Mouse (Mus musculus) natural killer cell, adult 2 months (primary cell): ENCODE data around the gene Hykk.
"Not testable (repeated sequence)": the region's sequence is repeated elsewhere in the genome, so short reads cannot be mapped to it uniquely, and the experiment has no call there.

ENCODE experiments used
- DNase-seq, 2 experiments: peaks; one replicate each; pipeline ENCODE4 v3.0.0; 2022; ENCODE audit warnings: low spot score in 2 of 2

Hykk gene

DNA sequence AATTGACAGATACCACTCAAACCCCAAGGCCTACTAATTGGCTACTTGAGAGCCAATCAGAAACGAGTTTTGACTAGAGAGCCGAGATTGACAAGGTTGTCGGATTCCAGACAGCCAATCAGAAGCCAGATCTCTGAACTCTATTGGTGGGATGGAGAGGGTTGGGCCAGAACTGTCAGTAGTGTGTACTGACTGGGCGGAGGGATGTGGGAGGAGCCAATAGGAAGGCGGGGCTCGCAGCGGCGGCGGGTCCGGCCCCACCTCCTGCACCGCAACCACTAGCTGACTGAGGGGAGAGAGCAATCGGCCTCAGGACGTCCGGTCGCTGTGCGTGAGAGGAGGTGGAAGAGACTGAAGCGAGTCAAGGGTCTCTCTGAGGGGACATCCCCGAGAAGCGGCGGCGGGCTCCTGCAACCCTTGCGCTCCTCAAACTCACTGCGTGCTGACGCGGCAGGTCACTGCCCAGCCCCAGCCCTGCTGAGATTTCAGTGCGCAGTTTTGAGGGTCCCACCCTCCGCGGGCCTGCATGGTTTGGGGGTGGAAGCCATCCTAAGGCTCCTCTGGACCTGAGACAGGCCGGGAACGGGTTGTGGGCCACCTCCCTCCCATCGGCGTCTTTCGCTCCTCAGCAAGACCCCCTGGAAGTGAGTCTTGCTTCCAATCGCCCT lies at the start of gene Hykk:
Hykk (plus strand) TSS at position 274 of the 668 bp plus-strand sequence.
- peak; percentile 85 to 90 for DNase-seq

GRCm38 (mm10) chr9:54878759-54879158 lies 38.3 kb upstream of the Hykk start:
- DNase-seq, result no peak

DNA sequence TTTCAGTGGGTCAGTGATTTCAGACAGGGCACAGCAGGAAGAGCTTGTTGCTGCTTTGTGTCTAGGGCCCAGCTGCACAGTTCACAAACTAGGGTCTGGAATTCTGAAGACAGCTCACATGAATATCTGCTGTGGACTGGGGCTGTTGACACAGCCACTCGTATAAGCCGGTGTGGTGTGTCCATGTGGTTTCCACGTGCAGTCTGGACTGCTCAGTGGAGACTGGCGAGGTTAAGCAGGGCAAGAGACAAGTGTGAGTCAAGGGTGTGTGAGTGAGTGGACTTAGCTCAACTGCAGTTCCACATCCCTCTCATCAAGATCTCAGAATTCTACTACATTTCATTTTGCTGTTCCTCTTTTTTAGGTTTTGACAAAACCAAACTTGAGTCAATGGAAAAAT lies 25.0 kb upstream of the Hykk start:
- DNase-seq, result no peak

DNA sequence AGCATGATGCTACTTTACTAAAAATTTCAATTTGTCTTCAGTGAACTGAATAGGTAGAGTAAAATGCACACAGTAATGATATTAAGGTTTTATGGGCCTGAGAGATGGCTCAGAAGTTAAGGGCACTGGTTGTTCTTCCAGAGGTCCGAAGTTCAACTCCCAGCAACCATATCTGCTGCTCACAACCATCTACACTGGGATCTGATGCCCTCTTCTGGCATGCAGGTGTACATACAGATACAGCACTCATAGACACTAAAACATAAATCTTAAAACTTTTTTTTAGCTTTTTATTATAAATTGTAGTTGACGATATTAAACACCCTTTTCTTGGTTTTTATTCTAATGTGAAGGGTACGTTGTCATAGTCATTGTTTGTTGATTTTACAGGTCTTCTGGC lies 20.0 kb upstream of the Hykk start:
- DNase-seq, result no peak

GRCm38 (mm10) chr9:54909446-54909845 lies 7.6 kb upstream of the Hykk start:
- DNase-seq, result no peak

DNA sequence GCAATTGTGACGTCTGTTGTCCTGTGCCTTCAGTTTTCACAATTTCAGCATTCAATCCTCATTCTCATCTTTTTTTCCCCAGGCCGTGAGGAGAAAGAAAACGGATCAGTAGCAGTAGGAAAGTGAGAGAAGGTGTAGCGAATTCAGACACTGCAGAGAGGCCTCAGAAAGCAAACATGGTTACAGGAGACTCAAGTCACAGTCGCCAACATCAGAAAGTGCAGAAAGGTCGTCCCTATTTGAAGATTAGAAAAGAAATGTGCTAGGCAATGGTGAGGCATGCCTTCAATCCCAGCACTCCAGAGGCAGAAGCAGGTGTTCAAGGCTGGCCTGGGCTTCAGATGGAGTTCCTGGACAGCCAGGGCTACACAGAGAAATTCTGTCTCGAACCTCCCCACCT lies 1.5 kb upstream of the Hykk start:
- no peak for DNase-seq

- no peak for DNase-seq
Measured at GRCm38 (mm10) chr9:54916401-54916800, 682 bp upstream of the Hykk start.

- DNase-seq, result no peak
Measured at GRCm38 (mm10) chr9:54918191-54918590, 1.1 kb downstream of the Hykk start.

- no peak for DNase-seq
Measured at GRCm38 (mm10) chr9:54918781-54919180, 1.7 kb downstream of the Hykk start.

DNA sequence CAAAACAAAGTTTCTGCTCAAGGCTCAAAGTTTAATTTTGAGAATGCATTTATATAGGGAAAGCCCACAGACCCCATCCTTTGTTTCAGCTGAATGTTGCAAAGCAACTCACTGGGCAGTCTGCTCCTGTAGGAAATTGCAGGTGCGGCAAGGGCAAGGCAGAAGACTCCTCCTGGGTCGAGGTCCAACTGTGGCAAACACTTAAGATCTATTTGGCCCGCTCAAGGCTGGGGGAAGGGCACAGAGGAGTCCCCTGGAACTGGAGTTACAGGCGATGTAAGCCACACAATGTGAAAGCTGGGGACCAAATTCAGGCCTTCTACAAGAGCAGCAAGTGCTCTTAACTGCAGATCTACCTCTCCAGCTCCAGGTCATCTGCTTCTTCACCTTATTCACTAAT lies 2.9 kb downstream of the Hykk start:
- DNase-seq, result no peak

DNA sequence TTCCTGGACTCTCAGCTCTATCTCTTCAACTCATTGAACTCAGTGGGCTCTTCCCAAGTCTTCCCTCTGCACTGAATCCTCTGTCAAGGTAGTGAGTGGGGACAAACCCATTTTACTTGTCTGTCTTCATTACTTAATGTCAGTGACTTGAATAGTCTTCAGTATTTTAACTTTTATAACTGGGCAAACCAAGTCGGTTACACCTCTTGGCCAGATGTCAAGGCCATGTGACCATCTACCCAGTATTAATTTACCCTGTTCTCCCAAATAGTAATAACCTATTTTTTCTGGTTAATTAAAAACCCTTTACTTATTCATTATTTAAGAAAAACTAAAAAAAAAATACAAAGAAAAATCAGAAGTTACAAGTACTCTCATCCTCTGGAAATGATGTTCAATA lies 13.7 kb downstream of the Hykk start:
- DNase-seq, result no peak

- DNase-seq, result no peak
Measured at GRCm38 (mm10) chr9:54931765-54932164, 14.7 kb downstream of the Hykk start.

- DNase-seq, result no peak
Measured at GRCm38 (mm10) chr9:54932379-54932778, 15.3 kb downstream of the Hykk start.

DNA sequence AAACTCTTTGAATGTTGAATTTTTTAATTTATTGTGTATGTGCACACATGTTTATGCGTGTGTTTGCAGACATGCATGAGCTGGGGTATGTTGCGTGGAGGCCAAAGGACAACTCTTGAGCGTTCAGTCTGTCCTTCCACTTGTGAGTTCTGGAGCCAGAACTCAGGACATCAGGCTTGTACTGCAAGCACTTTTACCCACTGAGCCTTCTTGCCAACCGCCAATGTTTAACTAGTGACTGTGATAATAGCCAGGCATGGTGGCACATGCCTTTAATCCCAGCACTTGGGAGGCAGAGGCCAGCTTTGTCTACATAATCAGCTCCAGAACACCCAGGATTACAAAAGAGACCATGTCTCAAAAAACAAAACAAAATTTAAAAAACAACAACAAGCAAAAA lies 25.0 kb downstream of the Hykk start:
- DNase-seq, result no peak

- no peak for DNase-seq
Measured at GRCm38 (mm10) chr9:54944467-54944866, 27.4 kb downstream of the Hykk start.

DNA sequence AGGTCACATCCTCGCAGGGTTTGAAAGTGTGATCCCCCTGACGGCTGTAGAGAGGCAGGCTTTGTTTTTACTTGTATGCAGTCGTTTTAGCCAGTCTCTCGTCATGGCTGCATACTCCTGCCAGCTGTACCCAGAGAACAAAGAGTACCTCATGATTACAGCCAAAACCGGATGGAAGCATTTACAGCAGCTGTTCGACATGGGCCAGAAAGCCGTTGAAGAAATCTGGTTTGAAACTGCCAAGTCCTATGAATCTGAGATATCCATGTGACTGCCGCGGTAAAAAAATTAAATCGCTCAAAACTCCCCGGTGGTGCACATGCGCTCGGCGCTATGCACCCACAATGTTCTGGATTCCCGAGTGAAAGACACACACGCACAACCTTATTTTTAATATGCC lies 29.2 kb downstream of the Hykk start:
- DNase-seq, result no peak

- DNase-seq, result no peak
Measured at GRCm38 (mm10) chr9:54949465-54949864, 32.4 kb downstream of the Hykk start.

DNA sequence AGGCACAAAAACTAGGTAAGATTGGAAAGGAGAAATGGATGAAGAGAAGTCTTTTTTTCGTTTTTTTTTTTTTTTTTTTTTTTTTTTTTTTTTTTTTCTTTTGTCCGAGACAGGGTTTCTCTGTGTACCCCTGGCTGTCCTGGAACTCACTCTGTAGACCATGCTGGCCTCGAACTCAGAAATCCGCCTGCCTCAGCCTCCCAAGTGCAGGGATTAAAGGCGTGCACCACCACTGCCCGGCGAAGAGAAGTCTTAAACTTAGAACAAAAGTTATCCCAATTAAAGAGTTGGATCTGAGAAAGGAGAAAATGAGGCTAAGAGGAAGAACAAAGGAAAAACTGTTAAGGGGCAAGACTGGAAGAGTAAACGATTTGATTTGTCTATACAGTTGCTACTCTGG lies 33.1 kb downstream of the Hykk start:
- not testable (repeated sequence) for DNase-seq

- peak; percentile 85 to 90 for DNase-seq
Measured at GRCm38 (mm10) chr9:54950575-54951321, 33.7 kb downstream of the Hykk start, which contains the start of the genes Psma4 and AY074887. Psma4 (plus strand) TSS chr9:54950790. AY074887 (minus strand) TSS chr9:54950998.

DNA sequence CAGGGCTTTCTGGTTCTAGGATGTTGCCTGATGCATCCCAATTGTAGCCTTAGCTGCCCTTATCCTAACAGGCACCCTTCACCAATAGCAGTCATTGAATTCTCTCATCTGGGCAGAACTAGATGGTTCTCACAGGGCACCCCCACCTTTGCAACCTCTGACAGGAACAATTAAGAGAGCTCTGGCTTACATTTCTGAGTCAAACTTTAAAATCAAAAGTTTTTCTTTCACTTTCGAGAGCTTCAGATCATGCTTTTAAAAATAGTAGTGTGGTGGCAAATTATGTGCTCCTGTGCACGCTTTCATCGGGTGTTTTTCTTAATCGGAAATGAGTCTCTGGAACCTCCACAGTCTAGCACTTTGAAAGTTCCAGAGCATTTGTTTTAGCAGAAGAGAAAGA lies 44.0 kb downstream of the Hykk start:
- no peak for DNase-seq

GRCm38 (mm10) chr9:54963669-54964068 lies 46.6 kb downstream of the Hykk start:
- no peak for DNase-seq

GRCm38 (mm10) chr9:54969972-54970637 lies 53.0 kb downstream of the Hykk start:
- DNase-seq, result no peak

GRCm38 (mm10) chr9:54980674-54981073 lies 63.6 kb downstream of the Hykk start, which contains the start of gene Chrna5:
Chrna5 (plus strand) TSS chr9:54980880.
- no peak for DNase-seq
